Mouse (Mus musculus) thymus, adult 2 months (tissue): Measurements from ENCODE around the gene Cryab. TPM values are rescaled to one million over a fixed set of nuclear protein-coding genes. Genes with fewer than 3 reads are reported as not detected.

Source experiments
- DNase-seq: peaks from one replicate; pipeline ENCODE4 v3.0.0; 2021
- H3K27ac ChIP-seq: fragments of 200-500 bp; 2 replicates; pipeline ENCODE4 v1.5.1; 2012; ENCODE audit warnings: low read length, control low read depth; ENCODE audit not compliant: control insufficient read depth, insufficient read depth
- H3K27me3 ChIP-seq: fragments of 200-500 bp; 2 replicates; pipeline ENCODE4 v1.6.1; 2012; ENCODE audit warnings: mild to moderate bottlenecking, low read length, moderate library complexity, mixed read lengths; ENCODE audit not compliant: control insufficient read depth, insufficient read depth
- H3K36me3 ChIP-seq: fragments of 200-500 bp; 2 replicates; pipeline ENCODE4 v1.6.1; 2012; ENCODE audit warnings: mild to moderate bottlenecking, low read length, moderate library complexity; ENCODE audit not compliant: control insufficient read depth, insufficient read depth
- H3K4me1 ChIP-seq: fragments of 200-500 bp; replicated peaks from 2 replicates; pipeline ENCODE4 v1.6.1; 2012; ENCODE audit warnings: low read length; ENCODE audit not compliant: control insufficient read depth, insufficient read depth
- H3K4me3 ChIP-seq: fragments of 200-500 bp; 2 replicates; pipeline ENCODE4 v1.5.1; 2012; ENCODE audit warnings: mild to moderate bottlenecking, low read length, control low read depth, moderate library complexity; ENCODE audit not compliant: control insufficient read depth, insufficient read depth
- CTCF ChIP-seq: fragments of 200-500 bp; IDR thresholded peaks from 2 replicates; pipeline ENCODE4 v1.5.1; 2012; ENCODE audit warnings: mild to moderate bottlenecking, control low read depth, low read length, moderate library complexity, borderline replicate concordance; ENCODE audit not compliant: control insufficient read depth, poor library complexity, insufficient read depth; ENCODE audit errors: extremely low read depth
- POLR2A ChIP-seq: fragments of 200-500 bp; IDR thresholded peaks from 2 replicates; pipeline ENCODE4 v1.6.1; 2012; ENCODE audit warnings: mild to moderate bottlenecking, low read length, control low read depth, moderate library complexity; ENCODE audit not compliant: control insufficient read depth, poor library complexity, insufficient read depth; ENCODE audit errors: extremely low read depth
- WGBS: fragments of 180-500 bp; shearing (Covaris S2); methylation state at CpG from one replicate; pipeline ENCODE4 v1.1.7; 2018; 5-methylcytosine and 5-hydroxymethylcytosine counted together
- polyA plus RNA-seq: library from polyadenylated mRNA; depleted of rRNA; stranded (reverse); fragments of >200 nt; gene quantifications from 2 replicates; pipeline ENCODE4 v1.2.3, GENCODE M21; 2012

The Cryab gene
- polyA plus RNA-seq, 1 experiment, result 146 TPM

DNA sequence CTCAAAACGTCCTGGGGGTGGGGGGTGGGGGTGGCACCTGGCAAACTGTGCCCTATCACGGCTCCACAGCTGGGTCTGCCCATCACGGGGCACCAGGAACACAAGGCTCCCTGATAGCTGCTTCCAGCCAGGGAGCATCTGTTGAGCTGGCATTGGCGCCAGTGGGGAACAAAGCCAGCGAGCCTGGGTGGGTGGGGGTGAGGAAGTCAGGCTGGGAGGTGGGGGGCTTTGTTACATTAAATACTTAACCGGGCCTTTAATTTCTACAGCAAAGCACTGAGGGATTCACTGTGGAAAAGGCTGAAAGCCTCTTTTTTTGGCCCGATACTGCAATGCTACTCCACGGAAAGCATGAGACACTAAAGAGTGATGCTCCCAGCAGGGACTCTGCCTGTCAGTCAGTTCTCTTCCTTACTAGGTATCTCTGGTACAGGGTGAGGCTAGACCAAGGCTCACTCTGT lies 28.6 kb upstream of the Cryab start:
- Histone ChIP-seq H3K4me3 (no peak overlapping the region), H3K27ac (no peak overlapping the region), H3K27me3 (0 out of 2 replicates have a peak, but pooled peaks cover under 1% of the 10 kb centered on the region), H3K36me3 (no peaks in the 10 kb centered on the region), H3K4me1 (no peaks in the 10 kb centered on the region)
- TF ChIP-seq POLR2A (no peak), CTCF (no peak)
- no peak for DNase-seq
- 74% methylated on average over 8 of the region's 8 CpGs for WGBS

DNA sequence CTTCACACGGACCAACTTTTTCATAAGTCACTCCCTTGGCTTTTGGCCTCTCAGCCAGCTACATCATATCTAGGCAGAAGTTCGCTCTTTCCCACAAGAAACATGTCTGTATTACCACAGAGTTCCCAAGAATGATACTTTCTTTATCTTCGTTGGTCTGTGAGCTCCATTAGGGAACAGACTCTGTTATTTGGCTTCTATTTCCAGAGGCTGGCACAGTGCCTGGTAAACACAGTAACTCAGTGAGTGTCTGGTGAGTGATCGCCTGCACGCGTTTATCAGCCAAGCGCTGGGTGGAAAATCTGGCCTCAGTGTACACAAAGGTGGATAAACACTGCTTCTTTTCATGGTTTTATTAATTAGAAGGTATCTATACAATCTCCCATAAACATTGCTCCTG lies 27.7 kb upstream of the Cryab start:
- Histone ChIP-seq H3K36me3 (no peaks in the 10 kb centered on the region), H3K27ac (no peak overlapping the region), H3K27me3 (peaks cover 7% of the 10 kb centered on the region; the same call in 1 of the 2 replicates), H3K4me1 (no peaks in the 10 kb centered on the region; the same call in 1 of the 2 replicates), H3K4me3 (no peak overlapping the region)
- no peak for DNase-seq
- TF ChIP-seq POLR2A, result no peak
- no peak for TF ChIP-seq CTCF
- WGBS, result 84% methylated on average over 7 of the region's 7 CpGs

DNA sequence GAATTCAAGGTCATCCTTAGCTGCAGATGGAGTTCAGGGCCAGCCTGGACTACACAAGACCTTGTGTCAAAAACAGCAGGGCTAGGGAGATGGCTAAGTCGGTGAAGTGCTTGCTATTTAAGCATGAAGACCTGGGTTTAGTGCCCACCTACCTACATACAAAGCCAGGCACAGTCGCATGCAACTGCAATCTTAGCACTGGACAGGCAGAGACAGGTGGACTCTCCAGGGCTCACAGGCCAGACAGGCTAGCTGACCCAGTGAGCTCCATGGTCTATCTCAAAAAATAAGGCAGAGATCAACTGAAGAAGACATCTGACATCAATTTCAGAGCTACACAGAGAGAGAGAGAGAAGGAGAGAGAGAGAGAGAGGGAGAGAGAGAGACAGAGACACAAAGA lies 27.0 kb upstream of the Cryab start:
- WGBS, result 87% methylated on average over 2 of the region's 2 CpGs

DNA sequence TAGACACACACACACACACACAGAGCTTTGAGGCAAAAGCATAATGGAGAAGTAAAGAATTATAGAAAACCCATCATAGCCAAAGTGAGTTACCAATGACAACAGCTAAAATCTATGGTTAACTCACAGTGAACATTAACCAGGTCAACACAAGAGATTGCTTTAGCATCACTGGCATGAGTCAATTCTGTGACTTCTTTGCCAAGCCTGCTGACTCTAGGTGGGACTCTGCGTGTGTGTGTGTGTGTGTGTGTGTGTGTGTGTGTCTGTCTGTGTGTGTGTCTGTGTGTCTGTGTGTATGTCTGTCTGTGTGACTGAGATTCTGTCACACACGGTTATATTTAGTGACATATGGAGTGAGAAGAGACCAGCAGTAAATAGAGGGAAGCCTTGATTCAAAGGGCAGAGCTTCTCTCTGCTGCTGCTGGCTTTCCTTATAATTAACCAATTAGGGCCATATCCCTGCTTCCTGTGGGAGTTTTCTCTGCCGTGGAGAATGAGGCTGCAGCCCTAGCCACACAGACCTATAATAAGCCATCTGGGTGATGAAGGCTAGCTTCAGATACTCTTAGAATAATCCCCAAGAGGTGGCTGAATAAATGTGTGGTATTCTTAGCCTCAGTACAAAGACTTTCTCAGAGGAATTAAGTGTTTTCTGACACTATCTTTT lies 26.3 kb upstream of the Cryab start:
- no peaks in the 10 kb centered on the region; the same call in 1 of the 2 replicates for H3K4me1 ChIP-seq
- no peaks in the 10 kb centered on the region for H3K36me3 ChIP-seq
- DNase-seq, result no peak
- H3K4me3 ChIP-seq, result no peak overlapping the region
- H3K27me3 ChIP-seq, result peaks cover 7% of the 10 kb centered on the region; the same call in 1 of the 2 replicates
- 46% methylated on average over 3 of the region's 3 CpGs for WGBS
- TF ChIP-seq POLR2A, result no peak
- no peak for TF ChIP-seq CTCF
- H3K27ac ChIP-seq, result no peak overlapping the region

More for the DNA sequence above, 27.0 kb upstream of the Cryab start:
- no peaks in the 10 kb centered on the region for H3K36me3 ChIP-seq
- no peak for DNase-seq
- TF ChIP-seq CTCF (no peak), POLR2A (no peak)
- peaks cover 7% of the 10 kb centered on the region; the same call in 1 of the 2 replicates for H3K27me3 ChIP-seq
- H3K27ac ChIP-seq, result no peak overlapping the region
- no peaks in the 10 kb centered on the region; the same call in 1 of the 2 replicates for H3K4me1 ChIP-seq
- no peak overlapping the region for H3K4me3 ChIP-seq

DNA sequence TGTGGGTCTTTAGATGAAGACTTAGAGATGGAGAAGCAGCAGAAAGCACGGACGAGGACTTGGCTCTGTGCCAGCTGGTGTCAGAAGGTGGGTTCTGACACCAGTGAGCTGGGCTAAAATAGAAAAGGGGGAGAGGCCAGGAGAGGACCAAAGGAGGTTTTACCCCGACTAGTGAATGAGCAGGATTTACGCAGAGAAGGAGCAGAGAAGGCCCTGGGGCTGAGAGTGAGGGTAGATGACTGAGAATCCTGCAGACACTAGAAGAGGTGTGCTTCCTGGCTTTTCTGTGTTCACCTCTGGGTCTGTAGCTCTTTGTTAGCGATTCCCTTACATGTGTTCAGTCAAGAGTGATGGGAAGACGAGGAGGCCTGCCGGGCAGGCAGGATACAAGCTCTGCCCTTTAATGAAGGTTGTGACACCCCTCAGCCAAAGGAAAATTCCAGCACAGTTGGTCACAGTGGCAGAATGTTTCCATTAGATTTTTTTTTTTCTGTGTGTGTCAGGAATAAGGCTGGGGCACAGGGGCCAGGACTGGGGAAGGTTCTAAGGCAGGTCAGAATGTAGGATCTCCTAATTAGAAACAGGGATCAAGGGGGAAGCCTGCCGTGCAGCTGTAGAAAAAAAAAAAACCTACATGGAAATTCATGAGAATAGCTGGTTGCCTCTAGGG lies 25.1 kb upstream of the Cryab start:
- H3K36me3 ChIP-seq, result no peaks in the 10 kb centered on the region
- DNase-seq, result no peak
- no peak overlapping the region for H3K4me3 ChIP-seq
- no peaks in the 10 kb centered on the region; the same call in 1 of the 2 replicates for H3K4me1 ChIP-seq
- TF ChIP-seq CTCF (no peak), POLR2A (no peak)
- 85% methylated on average over 8 of the region's 8 CpGs for WGBS
- peaks cover 7% of the 10 kb centered on the region; the same call in 1 of the 2 replicates for H3K27me3 ChIP-seq
- no peak overlapping the region for H3K27ac ChIP-seq

DNA sequence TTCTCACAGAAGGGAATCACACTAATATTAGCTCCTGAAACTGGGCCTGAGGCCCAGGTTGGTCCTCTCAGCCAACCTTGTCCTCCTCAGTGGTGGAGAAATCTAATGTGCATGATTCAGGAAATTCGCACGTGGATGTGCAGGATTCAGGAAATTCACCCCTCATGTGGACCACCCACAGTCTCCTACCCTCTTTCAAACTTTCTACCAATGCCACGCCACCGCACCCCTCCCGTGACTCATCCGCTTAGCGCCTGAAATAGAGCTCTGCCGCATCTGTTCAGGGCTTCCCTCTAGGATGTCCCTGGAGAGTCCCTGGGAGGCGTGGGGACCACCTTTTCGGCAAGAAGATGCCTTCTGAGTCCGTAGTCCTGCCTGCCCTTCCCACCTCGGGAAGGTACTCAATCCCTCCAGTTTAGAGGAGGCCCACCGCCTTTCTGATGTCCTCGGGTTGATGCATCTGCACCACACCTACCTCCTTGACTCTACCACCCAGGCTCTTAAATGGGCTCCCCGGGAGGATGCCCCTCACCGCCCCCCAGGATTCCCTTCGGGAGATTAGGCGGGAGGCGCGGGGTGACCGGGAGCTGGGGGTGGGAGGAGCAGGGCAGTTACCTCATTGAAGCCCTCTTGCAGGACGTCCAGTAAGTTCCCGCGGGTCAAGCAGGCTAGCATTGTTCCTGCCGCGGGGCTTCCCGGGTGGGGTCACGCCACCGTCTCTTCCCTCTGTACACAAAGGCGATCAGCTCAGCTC lies 23.8 kb upstream of the Cryab start:
- Histone ChIP-seq H3K4me1 (no peaks in the 10 kb centered on the region; the same call in 1 of the 2 replicates), H3K4me3 (peak overlapping the region; percentile 10; the same call in 1 of the 2 replicates), H3K36me3 (no peaks in the 10 kb centered on the region), H3K27me3 (peaks cover 7% of the 10 kb centered on the region; the same call in 1 of the 2 replicates), H3K27ac (no peak overlapping the region)
- no peak for DNase-seq
- 30% methylated on average over 30 of the region's 30 CpGs for WGBS
- no peak for TF ChIP-seq CTCF
- no peak for TF ChIP-seq POLR2A
